Mouse (Mus musculus) ES-E14 (cell line): ENCODE measurements at regions not wholly inside any gene's neighbourhood (a gene's known extent, or its start where the extent isn't known, plus 50 kb on each side); places are given as distances from the start of the nearest gene placed in this dataset.

ENCODE experiments used
- HCFC1 ChIP-seq: IDR thresholded peaks from 2 replicates; pipeline ENCODE4 v1.6.1; 2012; ENCODE audit warnings: low read length, inconsistent platforms, borderline replicate concordance; ENCODE audit not compliant: insufficient read depth
- MAFK ChIP-seq: IDR thresholded peaks from 2 replicates; pipeline ENCODE4 v1.6.1; 2014; ENCODE audit warnings: mild to moderate bottlenecking, low read depth, low read length, inconsistent platforms; ENCODE audit not compliant: insufficient read depth
- ZC3H11A ChIP-seq: IDR thresholded peaks from 2 replicates; pipeline ENCODE4 v1.6.1; 2012; ENCODE audit warnings: low read depth, mild to moderate bottlenecking, inconsistent platforms, low read length, borderline replicate concordance
- ZNF384 ChIP-seq: IDR thresholded peaks from 2 replicates; pipeline ENCODE4 v1.6.1; 2012; ENCODE audit warnings: low read depth, low read length, inconsistent platforms

- TF ChIP-seq ZC3H11A (no peak), HCFC1 (no peak), ZNF384 (no peak), MAFK (no peak)
These were observed 474.3 kb upstream of the Man1a start for GRCm38 (mm10) chr10:54550665-54551064.
